Mouse (Mus musculus): Measurements from ENCODE around the gene Rab7b.

Rab7b gene

DNA sequence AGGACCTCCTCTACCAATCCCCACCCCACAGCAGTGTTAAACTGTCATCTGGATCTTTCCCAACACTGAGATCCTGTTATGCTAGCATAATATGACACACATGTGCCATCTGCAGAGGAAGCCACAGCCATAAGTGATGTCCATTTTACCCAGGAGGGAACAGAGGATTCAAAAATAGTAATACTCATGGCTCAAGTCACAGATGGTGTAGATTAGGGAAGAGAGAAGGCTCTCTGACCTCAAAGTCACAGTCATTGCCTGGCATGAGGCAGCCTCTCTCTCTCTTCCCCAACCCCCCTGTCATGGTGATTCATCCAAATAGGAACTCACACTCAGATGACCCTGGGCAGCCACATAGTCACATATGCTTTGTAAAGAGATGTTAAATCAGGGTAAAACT is 2.9 kb downstream of the Rab7b start:
- DNase-seq (ENCODE audit: extremely low spot score, low read depth, low spot score), result no peak

DNA sequence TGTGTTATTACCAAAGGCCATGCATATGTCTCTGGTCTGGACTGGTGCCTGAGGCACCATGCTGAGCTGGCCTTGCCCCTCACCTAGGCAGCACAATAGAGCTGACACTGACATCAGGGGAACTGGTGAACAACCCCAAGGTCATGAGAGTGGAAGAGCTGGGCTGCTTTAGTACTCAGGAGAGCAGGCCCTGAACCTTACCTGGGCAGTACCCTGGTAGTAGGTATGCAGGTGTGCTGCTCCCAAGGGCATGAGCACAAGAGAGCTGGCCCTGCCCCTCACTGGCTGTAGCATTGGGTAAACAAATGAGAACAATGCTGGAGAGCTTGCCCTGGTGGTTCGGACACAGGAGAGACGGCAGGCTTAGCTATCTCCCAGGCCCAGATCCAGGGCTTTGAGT is 6.8 kb downstream of the Rab7b start:
- no peak for DNase-seq (ENCODE audit: extremely low spot score, low read depth, low spot score)

DNA sequence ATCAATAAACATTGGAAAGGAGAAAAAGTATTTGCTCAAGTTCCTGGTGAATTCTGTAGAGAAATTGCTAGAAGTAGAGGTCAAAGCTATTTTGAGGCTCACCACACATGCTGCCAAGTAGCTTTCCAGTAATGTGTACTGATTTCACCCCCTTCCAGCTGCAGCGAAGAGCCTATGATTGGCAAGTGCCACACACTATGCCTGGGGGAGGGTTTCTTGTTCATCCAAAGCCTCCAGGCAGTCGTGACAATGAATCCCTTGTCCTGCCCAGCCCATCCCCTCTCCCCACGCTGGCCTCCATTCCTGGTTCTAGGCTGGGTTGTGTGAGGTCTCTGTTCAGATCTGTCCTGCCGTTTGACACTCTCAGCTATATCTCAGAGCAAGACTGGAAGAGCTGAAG is 7.8 kb downstream of the Rab7b start:
- no peak for DNase-seq (ENCODE audit: extremely low spot score, low read depth, low spot score)

DNA sequence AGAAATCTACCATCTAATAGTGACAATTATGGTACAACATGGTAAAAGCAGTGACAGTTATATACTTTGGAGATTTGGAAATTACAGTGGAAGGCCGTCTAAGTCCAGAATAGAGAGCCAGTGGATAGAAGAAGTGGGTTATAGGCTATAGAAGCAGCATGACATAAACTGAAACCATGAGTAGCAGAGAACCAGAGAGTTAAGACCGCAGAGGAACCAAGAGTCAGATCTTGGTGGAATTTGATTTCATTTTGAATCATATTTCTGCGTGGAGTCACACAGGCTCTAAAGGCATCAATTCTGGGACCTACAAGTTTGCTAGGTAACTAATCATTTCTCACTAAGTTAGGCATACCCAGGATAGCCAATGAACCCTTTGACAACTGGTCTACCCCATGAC is 10.3 kb downstream of the Rab7b start:
- no peak for DNase-seq (ENCODE audit: extremely low spot score, low read depth, low spot score)

DNA sequence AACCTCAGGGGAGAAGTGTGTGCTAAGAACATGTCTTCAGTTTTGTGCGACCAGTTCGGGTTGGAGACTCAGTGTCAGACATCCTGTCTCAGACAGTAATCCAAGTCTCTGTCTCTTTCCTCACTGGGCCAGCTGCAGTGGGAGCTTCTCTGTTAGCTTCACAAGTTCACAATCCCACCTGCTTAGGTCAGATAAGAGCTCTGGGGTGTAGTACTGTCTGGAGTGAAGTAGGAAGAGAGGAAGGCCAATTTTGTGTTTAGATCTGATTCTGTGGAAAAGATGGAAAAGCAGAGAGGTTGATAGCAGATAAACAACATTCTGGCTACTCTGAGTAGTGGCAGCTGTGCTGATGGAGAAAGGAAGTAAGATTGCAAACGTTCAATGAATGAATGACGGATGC is 11.1 kb downstream of the Rab7b start:
- DNase-seq (ENCODE audit: extremely low spot score, low read depth, low spot score), result no peak

DNA sequence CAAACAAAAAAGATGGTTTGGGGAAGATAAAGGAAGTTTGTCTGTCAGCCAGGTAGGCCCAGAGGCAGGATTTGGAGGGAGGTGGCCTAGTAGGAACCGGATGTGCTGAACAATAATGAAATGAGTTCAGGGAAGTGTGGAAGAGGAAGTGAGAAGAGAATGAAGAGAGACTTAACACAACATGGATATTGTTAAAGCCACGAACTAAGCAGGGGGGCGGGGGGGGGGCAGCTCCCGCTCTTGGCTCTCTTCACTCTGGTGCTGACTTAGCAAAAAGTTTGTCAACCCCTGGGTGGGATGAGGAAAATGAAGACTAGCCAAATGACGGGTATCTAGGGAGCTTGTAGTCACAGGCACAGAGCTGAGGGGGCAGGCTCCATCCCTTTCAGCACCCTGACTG is 12.0 kb downstream of the Rab7b start:
- DNase-seq (ENCODE audit: extremely low spot score, low read depth, low spot score), result no peak

DNA sequence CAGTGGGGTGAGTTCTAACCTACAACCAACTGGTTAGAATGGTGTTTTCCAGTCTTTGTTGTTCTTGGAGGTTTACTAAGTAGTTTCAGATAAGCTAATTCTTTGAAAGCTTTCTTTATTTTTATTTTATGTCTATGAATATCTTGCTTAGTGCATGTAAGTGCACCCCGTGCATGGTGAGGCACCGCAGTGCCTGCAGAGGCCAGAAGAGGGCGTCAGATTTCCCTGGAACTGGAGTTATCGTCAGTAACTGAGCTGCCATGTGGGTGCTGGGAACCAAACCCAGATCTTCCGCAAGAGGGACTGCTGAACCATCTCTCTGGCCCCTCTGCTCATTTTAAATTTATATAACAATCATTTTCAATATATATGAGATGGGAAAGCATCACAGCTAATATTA is 12.9 kb downstream of the Rab7b start:
- DNase-seq (ENCODE audit: extremely low spot score, low read depth, low spot score), result no peak

DNA sequence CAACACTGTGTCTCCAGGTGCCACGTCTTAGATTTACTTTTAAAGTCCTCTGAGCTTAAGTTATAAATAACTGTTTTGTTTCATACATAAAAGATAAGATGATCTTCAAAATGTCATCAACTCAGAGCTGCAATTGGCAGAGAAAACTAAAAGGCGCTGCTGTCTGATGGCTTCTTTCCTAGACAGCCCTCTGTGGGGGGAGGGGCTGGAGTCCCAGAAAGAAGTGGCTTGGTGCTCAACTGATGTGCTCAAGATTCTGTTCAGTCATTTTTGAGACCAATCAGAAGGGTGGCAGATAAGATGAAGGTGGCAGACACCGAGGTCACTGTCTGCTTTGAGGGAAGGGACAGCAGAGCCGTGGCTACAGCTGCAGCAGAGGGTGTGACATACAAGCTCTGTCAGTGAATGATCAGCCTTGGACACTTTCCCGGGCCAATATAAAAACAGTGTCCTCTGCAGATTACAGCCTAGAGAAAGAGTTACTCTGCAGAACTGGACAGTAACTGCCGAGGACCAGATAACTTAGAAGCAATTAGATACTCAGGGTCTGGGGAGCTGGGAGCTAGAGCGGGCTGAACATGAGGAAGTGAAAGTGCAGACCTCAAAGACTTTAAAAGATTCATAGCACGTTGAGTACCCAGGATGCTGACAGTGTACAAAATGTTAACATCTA is 13.7 kb downstream of the Rab7b start:
- DNase-seq (ENCODE audit: extremely low spot score, low read depth, low spot score), result no peak

DNA sequence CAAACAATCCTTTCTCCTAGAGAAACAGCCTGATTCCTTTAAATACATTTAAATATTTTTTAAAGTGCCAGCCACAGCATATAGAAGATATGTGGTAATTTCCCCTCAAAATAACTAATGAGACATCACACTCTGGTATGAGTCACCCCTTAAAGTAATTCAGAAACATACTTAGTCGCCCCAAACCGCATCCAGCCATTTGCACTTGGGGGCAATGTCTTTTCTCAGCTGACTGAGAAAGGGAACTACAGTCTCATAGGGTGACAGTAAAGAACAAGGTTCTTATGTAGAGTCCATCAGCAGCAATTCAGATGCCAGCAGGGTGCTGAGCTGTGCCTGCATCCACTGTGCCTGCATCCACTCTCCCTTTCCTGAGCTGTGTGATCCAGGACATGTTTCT is 15.0 kb downstream of the Rab7b start:
- no peak for DNase-seq (ENCODE audit: extremely low spot score, low read depth, low spot score)

DNA sequence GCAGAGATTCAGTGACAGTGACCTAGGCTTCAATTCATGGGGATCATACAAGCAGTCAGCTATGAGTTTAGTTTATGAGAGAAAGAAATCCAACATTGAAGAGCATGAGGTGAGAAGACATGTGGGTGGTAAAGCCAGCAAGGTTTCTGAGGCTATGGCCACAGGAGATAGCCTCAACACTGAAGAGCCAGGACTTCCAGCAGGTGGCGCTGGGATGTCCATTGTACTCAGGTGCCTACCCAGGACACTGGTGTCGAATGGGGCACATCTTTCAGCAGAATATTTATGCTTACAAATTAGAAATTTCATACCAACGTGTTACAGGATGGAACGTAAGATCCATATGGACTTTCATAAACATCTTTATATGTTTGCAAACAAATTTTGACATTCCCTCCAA is 19.8 kb downstream of the Rab7b start:
- DNase-seq (ENCODE audit: extremely low spot score, low read depth, low spot score), result no peak

DNA sequence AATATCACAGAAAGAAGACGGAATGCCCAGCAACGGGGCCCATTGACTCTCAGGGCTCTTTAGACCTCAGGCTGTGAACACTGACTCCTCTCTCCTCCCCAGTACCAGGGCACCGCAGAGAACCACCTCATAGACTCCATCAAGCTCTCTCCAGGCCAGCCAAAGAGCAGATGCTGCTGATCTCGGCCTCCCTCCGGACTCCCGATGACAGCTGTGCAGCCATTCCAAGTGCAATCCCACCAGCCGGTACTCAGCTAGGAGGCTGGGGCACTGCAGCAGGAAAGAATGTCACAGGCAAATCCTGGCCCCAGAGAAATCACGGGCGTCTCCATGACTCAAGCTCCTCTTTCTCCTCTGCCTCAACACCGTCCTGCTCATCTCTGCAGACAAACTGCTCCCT is 23.0 kb downstream of the Rab7b start:
- DNase-seq (ENCODE audit: extremely low spot score, low read depth, low spot score), result no peak

DNA sequence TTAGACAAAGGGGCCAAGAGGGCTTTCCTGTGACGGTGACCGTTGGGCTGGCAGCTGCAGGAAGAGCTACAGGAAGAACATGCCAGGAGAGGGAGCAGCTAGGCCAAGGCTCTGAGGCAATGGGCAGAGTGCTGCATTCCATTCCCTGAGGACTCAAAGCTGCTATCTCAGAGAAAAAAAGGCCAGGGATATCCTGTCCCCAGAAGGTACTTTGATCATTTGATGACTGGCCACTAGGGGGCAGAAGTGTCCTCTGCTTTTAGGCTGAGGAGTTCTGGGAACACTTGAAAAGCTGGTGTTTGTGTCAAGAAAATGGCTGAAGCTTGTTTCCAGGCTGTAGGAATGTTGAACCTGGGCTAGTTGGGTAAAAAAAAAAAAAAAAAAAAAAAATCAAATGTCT is 23.9 kb downstream of the Rab7b start:
- DNase-seq (ENCODE audit: extremely low spot score, low read depth, low spot score), result peak; percentile 79

DNA sequence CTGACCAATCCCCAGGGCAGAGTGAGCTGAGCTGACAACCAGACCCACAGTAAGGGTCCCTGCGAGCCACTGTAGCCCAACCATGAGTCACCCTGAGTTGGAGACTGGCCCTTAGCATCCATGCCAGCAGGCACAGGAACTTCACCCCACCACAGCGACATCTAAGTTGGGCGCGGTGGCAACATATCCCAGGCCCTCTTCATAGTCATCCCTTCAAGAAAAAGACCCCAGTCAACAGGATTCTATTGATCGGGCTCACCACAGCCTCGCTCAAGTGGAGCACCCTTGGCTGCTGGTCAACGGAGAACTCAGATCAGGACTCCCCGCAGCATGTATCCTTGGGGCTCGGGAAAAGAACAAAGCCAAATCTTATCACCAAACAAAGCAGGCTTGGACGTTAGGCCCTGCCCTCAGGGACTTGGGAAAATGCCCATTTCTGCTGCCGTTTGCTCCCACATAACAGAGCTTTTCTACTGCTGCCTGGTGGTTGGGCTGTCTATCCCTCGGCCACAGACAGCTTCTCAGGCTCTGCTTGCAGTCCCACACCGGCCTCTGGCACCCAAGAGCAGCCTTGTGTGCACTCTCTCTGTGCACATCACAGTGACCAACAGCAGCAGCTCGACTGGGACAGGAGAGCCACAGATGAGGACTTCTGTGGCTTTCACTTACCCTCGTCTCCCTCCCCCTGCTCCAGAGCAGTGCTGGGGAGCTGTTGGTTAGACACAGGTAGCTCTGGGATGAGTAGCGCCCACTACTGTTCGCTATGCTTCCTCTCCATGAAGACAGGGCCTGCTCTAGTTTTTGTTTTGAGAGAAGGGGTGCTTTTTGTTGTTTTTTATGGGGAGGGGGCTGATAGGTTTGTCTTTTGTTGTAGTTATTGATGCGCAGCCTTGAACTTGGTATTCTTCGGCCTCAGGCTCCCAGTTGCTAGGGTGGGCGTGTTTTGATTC is 26.2 kb downstream of the Rab7b start:
- DNase-seq (ENCODE audit: extremely low spot score, low read depth, low spot score), result no peak

DNA sequence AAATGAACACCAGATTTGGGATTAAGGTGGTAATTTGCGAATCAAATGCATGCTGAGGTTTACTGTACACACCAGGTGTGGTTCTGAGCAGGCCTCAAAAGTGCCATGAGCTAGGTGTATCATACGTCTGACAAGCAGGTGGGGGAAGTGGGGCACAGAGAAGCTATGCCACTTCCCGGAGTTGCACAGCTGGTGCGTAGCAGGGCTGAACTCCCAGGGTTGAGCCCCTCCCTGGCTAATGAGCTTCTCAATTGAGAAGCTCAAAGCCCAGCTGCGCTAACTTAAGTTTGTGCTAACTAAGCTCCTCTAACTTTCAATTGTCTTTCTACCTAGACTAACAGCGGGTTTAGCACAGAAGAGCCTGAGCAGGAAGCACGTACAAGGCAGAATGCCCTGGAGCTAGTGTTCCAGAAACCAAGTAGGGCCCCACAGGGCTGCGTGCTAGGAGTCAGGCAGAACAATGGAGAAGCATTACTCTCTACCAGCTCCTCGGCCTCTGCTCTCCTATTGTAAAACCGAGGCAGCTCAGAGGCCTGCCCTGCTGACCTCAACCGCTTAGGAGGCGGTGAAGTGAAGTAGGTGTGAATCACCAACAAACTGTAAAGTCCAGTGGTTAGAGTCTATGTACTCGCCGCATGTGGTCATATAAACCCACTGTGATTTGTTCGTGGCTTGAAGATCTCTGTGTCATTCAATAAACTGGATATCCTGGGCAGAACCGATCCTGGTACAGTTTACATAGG is 30.6 kb downstream of the Rab7b start:
- no peak for DNase-seq (ENCODE audit: extremely low spot score, low read depth, low spot score)

DNA sequence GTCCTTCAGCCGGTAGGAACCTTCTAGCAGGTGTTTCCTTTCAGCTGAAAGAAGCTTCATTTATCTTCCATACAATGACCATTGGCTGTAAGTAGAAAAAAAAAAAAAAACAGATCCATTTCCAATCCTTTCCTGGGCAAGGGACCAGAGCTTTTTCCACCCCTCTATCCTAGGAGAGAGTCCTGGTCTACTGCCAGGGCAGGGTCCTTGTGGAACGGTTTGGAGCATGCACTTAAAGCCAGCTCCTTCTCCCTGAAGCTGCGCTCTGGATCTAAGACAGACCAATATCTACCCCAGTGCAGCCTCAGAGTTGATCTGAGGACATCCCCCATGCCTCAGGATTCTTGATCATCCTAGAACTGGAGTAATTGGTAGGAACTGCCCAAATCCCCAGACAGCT is 33.5 kb downstream of the Rab7b start:
- no peak for DNase-seq (ENCODE audit: extremely low spot score, low read depth, low spot score)

DNA sequence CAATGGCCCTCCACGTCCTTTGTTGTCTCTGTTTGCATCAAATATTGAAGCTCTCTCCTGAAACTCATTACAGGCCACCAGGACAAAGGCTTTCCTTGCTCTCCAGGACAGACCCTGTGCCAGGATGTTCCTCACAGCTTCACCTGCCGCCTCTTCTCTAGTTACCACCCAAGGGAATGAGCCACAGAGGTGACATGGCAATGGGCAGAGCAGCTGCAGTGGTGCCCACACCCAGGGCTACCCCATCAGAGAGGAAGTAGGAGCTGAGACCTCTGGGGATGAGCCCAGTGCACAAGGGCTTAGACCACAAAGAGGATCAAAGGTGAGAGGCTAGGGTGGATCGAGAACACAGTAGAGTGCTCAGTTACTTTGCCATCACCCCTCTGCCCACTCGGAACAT is 35.1 kb downstream of the Rab7b start:
- DNase-seq (ENCODE audit: extremely low spot score, low read depth, low spot score), result no peak

DNA sequence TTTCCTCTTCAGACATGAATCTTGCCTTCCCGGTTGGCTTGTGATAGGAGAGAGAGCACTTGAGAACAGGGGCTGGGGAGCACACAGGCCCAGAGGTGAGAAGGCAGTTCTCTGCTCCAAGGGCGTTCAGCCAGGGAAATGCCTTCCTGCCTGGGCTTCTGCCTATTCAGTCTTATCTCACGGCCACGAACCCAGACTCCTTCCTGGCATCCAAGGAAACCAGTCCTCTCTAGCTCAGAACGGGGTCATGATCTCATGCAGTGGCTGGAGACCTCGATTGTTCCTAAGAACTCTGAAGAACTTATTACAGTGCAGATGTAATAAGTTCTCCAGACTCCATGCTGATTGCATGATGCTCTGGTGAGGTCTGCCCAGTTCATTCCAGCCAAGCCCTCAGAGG is 38.1 kb downstream of the Rab7b start:
- DNase-seq (ENCODE audit: extremely low spot score, low read depth, low spot score), result no peak

DNA sequence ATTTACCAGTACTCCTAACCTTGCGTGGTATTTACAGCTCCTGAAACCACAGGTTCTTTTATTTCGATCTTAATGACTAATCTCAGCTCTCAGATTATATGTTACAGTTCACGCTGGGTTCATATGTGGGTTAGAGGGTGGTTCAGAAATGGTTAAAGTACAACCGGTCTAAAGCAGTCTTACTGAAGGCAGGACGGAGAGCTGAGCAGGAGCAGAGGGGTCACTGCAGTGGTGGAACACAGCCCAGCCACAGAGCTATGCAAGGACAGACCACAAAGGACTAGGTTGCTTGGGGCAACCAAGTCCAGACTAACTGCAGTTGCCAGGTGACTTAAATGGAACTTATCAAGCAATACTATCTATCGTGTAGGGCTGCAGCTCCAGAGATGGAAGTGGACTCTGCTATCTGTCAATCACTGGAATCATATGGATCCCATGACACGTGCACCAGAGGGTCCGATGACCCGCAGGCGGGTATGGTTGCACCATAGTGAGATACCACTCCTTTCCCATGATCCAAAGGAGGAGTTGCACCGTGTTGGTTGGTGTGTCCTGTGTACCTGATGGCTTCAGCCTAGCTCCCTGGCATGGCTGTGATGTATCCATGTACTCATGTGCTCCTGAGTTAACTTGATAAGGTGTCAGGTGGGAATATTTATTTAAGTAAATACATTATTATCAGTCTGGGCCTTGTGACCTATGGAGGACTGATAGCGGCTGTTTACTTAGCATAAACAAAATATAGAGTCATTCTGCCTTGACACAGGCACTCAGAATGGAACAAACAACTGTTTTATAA is 42.3 kb downstream of the Rab7b start:
- no peak for DNase-seq (ENCODE audit: extremely low spot score, low read depth, low spot score)

DNA sequence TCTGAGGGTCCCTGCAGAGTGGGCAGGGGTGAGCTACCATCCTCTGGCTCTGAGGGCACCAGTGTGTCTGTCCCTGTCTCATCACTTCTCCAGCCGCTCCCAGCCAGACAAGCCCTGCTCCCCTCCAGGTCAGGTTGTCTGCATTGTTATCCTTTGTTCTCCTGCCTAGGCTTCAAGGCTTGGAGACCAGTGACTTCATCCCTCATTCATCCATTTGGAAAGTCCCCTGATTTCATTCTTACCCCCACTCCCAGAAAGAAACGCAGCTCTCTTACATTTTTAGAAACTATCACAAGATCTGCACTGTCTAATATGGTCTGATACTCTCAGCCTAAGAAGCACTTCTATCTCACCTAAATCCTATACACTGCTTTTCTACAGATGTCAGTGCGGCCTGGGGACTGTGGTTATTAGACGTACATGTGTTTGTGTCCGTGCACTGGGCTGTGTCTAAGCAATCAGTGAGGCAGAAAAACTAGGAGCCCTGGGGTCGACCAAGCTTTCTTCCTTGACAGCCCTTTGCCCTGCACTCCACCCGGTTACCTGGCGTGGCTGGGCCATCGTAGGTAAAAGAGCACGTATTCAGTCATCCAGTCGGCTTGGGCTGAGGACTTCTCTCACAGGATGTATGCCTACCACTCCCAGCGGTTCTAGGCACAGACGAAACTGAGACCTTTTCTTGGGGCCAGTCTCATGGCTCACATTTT is 45.1 kb downstream of the Rab7b start:
- DNase-seq (ENCODE audit: extremely low spot score, low read depth, low spot score), result no peak

DNA sequence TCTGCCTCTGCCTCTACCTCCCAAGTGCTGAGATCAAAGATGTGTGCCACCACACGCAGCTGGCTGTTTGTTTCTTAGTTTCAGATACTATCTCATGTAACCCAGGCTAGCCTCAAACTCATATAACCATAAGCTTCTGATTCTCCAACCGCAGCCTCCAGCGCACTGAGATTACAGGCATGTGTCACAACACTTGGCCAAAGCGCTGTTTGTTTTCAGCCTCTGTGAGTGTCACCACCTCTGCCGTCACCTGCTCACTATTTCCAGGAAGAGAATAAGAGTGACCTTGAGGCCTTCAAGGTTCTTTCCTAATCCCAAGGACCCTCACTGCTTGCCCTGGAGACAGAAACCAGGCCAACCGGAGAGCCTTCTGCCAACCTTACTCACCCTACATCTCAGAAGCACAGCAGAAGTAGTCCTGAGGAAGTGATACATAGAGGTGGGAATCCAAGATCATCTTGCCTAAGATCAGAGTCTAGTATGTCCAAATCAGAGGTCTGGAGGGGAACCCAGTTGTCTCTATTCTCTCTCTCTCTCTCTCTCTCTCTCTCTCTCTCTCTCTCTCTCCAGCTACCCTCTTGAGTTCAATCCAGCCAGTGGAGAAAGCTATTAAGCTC is 46.3 kb downstream of the Rab7b start:
- no peak for DNase-seq (ENCODE audit: extremely low spot score, low read depth, low spot score)

Data from hindlimb bud, embryonic 11.5 days (tissue).